Mouse (Mus musculus) G1E (cell line): Measurements from ENCODE around the gene Rasa4. TPM values are rescaled to one million over a fixed set of nuclear protein-coding genes. Genes with fewer than 3 reads are reported as not detected.

ENCODE experiments used
- ATAC-seq: 2 replicates; pipeline ENCODE4 v1.8.0; 2016; ENCODE audit warnings: mild to moderate bottlenecking; ENCODE audit not compliant: insufficient number of reproducible peaks, poor library complexity, low FRiP score, severe bottlenecking; ENCODE audit errors: extremely low read depth
- DNase-seq: peaks from one replicate; pipeline ENCODE4 v3.0.0; 2012; ENCODE audit warnings: low spot score
- H3K27me3 ChIP-seq: 2 replicates; pipeline ENCODE4 v1.6.1; 2012; ENCODE audit warnings: mild to moderate bottlenecking, low read length, inconsistent platforms; ENCODE audit not compliant: insufficient read depth
- H3K36me3 ChIP-seq: replicated peaks from 2 replicates; pipeline ENCODE3; 2012; ENCODE audit warnings: mild to moderate bottlenecking, inconsistent platforms
- H3K4me1 ChIP-seq: 2 replicates; pipeline ENCODE4 v1.6.1; 2012; ENCODE audit warnings: low read depth, low read length, inconsistent platforms, mixed read lengths; ENCODE audit not compliant: insufficient read depth
- H3K4me3 ChIP-seq: 2 replicates; pipeline ENCODE4 v1.5.1; 2012; ENCODE audit warnings: low read depth, mild to moderate bottlenecking, inconsistent platforms, low read length, moderate library complexity, mixed read lengths
- H3K9me3 ChIP-seq: replicated peaks from 2 replicates; pipeline ENCODE4 v1.6.1; 2012; ENCODE audit warnings: inconsistent platforms
- CTCF ChIP-seq: IDR thresholded peaks from 2 replicates; pipeline ENCODE4 v1.5.1; 2012; ENCODE audit warnings: low read depth, low read length, inconsistent platforms, mixed read lengths
- GATA1 ChIP-seq: IDR thresholded peaks from 2 replicates; pipeline ENCODE4 v1.6.1; 2012; ENCODE audit warnings: borderline replicate concordance, low read length, inconsistent platforms, mixed read lengths
- GATA2 ChIP-seq: IDR thresholded peaks from 2 replicates; pipeline ENCODE4 v1.6.1; 2012; ENCODE audit warnings: low read depth, low read length, inconsistent platforms, borderline replicate concordance
- POLR2AphosphoS5 ChIP-seq: IDR thresholded peaks from 2 replicates; pipeline ENCODE4 v1.6.1; 2012; ENCODE audit warnings: low read depth, low read length, inconsistent platforms; ENCODE audit not compliant: insufficient replicate concordance
- TAL1 ChIP-seq: conservative IDR thresholded peaks from 2 replicates; pipeline ENCODE4 v1.6.1; 2012; ENCODE audit warnings: low read depth, low read length, inconsistent platforms, mixed read lengths
- polyA plus RNA-seq: library from polyadenylated mRNA; stranded (reverse); fragments of >175 nt; gene quantifications from 2 replicates; pipeline ENCODE4 v1.2.3, GENCODE M21; 2012
- total RNA-seq, 2 experiments: library from RNA; stranded (forward) in 1 of 2; stranded (reverse) in 1 of 2; fragments of 200-1000 nt in 1 of 2; fragments of >200 nt in 1 of 2; fragmentation: Nextera tagmentation in 1 of 2; gene quantifications; 2 replicates each; pipeline ENCODE4 v1.2.3; 2014 to 2017

Gene Rasa4
- total and polyA plus RNA-seq, 3 experiments: 0.18 to 0.38 TPM; not detected in 1

DNA sequence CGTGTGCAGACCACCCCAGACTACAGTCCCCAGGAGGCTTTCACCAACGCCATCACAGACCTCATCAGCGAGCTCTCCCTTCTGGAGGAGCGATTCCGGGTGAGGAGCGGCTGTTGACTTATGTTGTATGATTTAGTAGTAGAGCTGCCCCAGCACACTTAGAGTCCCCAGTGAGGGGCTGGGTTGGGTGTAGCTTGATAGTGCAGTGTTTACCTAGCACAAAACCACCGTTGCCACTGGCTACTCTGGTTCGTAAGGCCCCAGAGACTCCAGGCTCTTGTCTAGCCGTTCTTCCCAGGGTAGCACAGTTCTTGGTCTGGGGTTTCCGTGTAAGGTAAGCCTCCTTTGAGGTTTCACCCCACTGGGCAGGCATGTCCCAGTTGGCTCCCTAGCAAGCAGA is 38.4 kb downstream of the Rasa4 start:
- Histone ChIP-seq H3K27me3 (no peaks in the 10 kb centered on the region), H3K36me3 (peaks cover 91% of the 10 kb centered on the region), H3K4me1 (peaks cover 41% of the 10 kb centered on the region), H3K9me3 (no peaks in the 10 kb centered on the region), H3K4me3 (no peak overlapping the region)
- no peak for ATAC-seq
- no peak for DNase-seq
- TF ChIP-seq CTCF (no peak), POLR2AphosphoS5 (no peak), GATA1 (no peak), TAL1 (no peak), GATA2 (no peak)

DNA sequence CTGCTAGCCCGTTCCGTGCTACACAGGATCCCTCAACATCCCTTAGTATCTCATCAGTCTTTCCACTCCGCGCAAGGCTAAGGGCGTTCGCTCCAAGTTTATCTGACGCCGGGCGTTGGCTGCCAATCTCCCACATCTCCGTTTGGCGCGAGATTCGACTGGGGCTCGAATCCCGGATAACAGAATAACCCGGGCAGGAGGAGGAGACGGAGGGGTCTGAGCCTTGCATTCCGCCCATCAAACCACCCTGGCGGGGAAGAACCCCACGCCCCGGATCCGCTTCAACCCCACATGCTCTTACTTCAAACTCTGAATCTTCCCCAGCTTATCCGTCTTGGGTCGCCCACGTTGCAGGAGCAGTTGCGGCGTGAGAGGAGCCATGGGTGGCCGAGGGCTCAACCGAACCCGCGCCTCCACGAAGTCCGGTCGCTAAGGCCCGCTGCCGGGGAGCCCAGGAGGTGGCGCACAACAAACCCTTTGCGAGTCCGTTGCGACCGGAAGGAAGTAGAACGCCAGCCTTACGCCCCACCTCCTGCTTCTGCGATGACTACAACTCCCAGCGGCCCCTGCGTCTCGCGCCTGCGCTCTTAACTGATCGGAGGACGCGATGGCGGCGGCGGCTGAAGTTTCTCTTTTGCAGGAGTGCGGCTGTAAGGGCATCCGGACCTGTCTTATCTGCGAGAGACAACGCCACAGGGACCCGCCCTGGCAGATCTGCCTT is 52.0 kb downstream of the Rasa4 start, which contains the start of the genes Lrwd1 and Alkbh4:
Gene Lrwd1 (minus strand): TSS at position 504 of the 721 bp plus-strand sequence.
Gene Alkbh4 (plus strand): TSS at position 576 of the 721 bp plus-strand sequence.
- Histone ChIP-seq H3K9me3 (no peaks in the 10 kb centered on the region), H3K27me3 (no peaks in the 10 kb centered on the region), H3K4me3 (peak within 1 kb of the TSS; percentile 86), H3K4me1 (peaks cover 62% of the 10 kb centered on the region), H3K36me3 (peaks cover 75% of the 10 kb centered on the region)
- TF ChIP-seq TAL1 (no peak), GATA2 (no peak), CTCF (no peak), POLR2AphosphoS5 (no peak), GATA1 (no peak)
- ATAC-seq: peak; percentile 89
- DNase-seq: peak; percentile 78

DNA sequence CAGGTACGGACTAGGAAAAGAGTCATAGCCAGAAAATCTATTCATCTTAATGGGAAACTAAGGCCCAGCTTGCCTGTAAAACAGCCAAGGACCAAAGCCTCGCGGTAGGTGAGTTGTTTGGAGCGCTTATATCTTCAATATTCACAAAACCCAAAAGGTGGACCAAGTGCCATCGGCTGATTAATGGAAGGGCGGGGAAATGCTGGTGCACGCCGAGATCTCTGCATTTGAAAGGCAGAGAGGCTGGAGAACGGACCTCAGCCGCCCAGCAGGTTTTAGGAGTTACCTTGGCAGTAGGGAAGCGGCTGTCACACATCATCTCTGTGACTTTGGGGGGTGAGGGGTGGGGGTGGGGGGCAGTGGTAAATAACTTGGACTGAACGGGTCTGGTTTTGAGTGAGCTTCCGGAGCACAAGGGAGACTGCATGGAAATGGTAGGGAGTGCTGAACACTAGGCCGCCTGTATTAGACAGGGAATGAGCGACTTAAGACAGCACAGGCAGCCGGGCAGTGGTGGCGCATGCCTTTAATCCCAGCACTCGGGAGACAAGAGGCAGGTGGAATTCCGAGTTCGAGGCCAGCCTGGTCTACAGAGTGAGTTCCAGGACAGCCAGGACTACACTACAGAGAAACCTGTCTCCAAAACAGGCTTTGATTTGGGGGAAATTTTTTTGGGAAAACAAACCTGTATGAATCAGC is 52.7 kb downstream of the Rasa4 start:
- H3K4me3 ChIP-seq: peak overlapping the region; percentile 86
- peaks cover 62% of the 10 kb centered on the region for H3K4me1 ChIP-seq
- TF ChIP-seq TAL1 (no peak), GATA1 (no peak), CTCF (no peak), GATA2 (no peak), POLR2AphosphoS5 (no peak)
- no peaks in the 10 kb centered on the region for H3K9me3 ChIP-seq
- peaks cover 75% of the 10 kb centered on the region for H3K36me3 ChIP-seq
- ATAC-seq (peak; percentile 11; the same call in 1 of the 2 replicates), DNase-seq (no peak)
- H3K27me3 ChIP-seq: no peaks in the 10 kb centered on the region

DNA sequence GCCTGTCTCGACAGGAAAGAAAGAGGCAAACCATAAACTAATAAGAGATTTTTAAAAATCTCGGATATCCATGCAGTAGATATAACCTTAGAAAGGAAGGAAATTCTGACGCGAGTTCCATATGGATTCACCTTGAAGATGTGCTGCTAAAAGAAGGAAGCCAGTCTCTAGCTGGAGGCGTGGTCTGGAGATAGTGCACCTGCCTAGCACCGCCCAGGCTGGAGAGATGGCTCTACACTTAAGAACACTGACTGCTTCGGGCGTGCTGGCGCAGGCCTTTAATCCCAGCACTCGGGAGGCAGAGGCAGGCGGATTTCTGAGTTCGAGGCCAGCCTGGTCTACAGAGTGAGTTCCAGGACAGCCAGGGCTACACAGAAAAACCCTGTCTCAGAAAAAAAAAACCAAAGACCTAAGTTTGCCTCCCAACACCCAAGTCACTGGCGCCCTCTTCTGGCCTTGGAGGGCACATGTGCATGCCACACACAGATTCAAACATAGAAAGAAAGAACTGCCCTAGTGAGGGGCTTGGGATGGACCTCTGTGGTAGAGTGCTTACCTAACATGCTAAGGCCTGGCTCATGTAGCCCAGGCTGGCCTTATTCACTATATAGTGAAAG is 54.0 kb downstream of the Rasa4 start:
- Histone ChIP-seq H3K27me3 (no peaks in the 10 kb centered on the region), H3K9me3 (no peaks in the 10 kb centered on the region), H3K4me1 (peaks cover 65% of the 10 kb centered on the region), H3K36me3 (peaks cover 75% of the 10 kb centered on the region), H3K4me3 (peak overlapping the region; percentile 54; the same call in 1 of the 2 replicates)
- DNase-seq (no peak), ATAC-seq (no peak)
- TF ChIP-seq GATA1 (no peak), CTCF (peak; percentile 62; the same call in 1 of the 2 replicates)

DNA sequence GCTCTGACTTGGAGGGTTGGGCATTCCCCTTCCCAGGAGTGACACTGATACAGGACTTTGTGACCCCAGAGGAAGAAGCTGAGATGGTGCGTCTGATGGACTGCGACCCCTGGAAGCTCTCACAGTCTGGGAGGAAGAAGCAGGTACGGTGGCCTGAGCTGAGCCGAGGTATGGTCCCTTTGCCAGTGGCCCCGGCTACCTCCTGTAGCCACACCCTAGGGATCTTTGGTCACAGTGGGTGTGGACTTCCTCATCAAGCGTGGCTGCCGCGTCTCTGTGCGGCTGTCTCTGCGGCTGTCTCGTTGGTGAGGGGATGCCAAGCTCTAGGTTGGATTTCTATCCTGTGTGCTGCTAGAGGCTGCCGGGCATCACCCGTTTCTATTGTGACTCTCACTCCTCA is 55.7 kb downstream of the Rasa4 start:
- ATAC-seq (no peak), DNase-seq (no peak)
- Histone ChIP-seq H3K4me3 (no peak overlapping the region; the same call in 1 of the 2 replicates), H3K27me3 (no peaks in the 10 kb centered on the region), H3K36me3 (peaks cover 61% of the 10 kb centered on the region), H3K4me1 (peaks cover 64% of the 10 kb centered on the region), H3K9me3 (0 out of 2 replicates have a peak, but pooled peaks cover 4% of the 10 kb centered on the region)
- TF ChIP-seq CTCF: no peak
- TF ChIP-seq POLR2AphosphoS5: no peak
- no peak for TF ChIP-seq GATA2
- no peak for TF ChIP-seq TAL1
- TF ChIP-seq GATA1: no peak

DNA sequence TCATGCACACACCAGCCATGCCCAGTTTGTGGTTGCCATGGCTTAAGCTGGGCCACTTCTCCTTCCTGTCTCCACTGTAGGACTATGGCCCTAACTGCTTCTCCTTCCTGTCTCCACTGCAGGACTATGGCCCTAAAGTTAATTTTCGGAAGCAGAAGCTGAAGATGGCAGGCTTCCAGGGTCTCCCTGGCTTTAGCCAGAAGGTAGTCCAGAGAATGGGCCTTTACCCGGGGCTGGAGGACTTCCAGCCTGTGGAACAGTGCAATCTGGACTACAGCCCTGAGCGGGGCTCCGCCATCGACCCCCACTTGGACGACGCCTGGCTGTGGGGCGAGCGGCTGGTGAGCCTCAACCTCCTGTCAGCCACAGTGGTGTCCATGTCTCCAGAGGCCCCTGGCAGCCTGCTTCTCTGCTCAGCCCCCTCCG is 56.4 kb downstream of the Rasa4 start:
- TF ChIP-seq CTCF (no peak), GATA1 (no peak), GATA2 (no peak), TAL1 (no peak), POLR2AphosphoS5 (no peak)
- Histone ChIP-seq H3K4me1 (peaks cover 64% of the 10 kb centered on the region), H3K9me3 (0 out of 2 replicates have a peak, but pooled peaks cover 4% of the 10 kb centered on the region), H3K27me3 (no peaks in the 10 kb centered on the region), H3K36me3 (peaks cover 54% of the 10 kb centered on the region), H3K4me3 (no peak overlapping the region)
- ATAC-seq (no peak), DNase-seq (no peak)
